Mouse (Mus musculus): ENCODE measurements around the gene Bcl7b.
"Not testable (repeated sequence)": the region's sequence is repeated elsewhere in the genome, so short reads cannot be mapped to it uniquely, and the experiment has no call there.

Gene Bcl7b

DNA sequence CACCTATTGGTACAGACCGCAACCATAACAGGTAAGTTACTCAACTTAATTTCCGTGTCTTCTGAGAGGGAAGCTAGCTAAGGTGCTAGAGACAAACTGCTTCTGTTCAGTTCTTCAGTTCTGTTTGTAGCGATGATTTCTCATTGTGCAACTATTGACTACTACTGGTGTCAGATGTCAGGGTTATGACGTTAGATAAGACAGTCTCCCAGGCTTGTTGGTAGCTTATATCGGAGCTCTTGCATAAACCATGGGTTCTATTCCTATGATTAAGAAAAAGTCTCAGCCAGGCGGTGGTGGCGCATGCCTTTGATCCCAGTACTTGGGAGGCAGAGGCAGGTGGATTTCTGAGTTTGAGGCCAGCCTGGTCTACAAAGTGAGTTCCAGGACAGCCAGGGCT, 54.0 kb downstream of the Bcl7b start:
- DNase-seq, result no peak

DNA sequence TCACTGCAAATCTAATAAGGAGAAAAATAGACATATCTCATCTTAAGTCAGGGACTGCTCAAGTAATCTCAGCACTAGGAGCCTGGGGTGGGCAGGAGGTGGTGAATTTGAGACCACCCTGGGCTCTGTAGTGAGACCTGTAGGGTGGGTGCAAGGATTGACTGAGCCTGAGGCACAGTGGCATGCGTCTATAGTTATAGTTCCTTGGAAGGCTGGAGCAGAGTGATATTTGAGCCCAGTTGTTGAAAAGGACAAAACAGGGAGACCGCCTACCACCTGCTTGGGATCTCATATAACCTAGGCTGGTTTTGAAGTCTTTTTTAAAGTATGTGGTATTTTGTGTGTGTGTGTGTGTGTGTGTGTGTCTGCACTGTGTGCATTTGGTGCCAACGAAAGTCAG, 56.1 kb downstream of the Bcl7b start:
- DNase-seq, result no peak

DNA sequence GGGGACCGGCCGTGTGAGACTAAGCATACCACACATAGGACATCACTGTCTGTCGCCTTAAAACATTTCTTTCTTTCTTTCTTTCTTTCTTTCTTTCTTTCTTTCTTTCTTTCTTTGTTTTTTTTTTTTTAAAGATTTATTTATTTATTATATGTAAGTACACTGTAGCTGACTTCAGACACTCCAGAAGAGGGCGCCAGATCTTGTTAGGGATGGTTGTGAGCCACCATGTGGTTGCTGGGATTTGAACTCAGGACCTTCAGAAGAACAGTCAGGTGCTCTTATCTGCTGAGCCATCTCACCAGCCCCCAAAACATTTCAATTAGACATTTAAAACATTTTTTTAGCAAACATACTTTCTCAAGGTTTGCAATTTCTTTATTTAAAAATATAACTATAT, 57.8 kb downstream of the Bcl7b start:
- not testable (repeated sequence) for DNase-seq

DNA sequence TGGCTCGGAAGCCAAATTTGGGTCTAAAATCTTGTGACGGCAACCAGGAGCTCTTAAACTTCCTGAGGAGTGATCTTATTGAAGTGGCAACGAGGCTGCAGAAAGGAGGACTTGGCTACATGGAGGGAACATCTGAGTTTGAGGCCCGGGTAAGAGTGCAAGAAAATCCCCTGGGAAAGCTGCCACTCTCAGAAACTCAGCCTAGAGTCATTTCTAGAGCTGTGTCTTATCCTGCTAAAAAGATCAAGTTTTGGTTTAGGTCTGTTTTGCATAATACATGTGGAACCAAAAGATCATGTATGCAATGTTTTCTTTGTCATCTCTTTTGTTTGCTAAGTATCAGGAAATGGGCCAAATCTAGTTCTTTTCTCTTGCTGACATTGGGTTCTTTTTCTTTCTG, 62.1 kb downstream of the Bcl7b start:
- no peak for DNase-seq

All from thymus, postnatal 36 days (tissue).